Mouse (Mus musculus) inflammation-experienced regulatory T-cells, adult 6 months (primary cell): ENCODE data around the gene H2afx. TPM values are rescaled to one million over a fixed set of nuclear protein-coding genes. Genes with fewer than 3 reads are reported as not detected.
A peak's percentile ranks its signal among the peaks of the same experiment; 100 is the strongest.
"Not testable (repeated sequence)": the region's sequence is repeated elsewhere in the genome, so short reads cannot be mapped to it uniquely, and the experiment has no call there.

Experiments used
- ATAC-seq: one replicate; pipeline ENCODE4 v1.8.0; 2017
- polyA plus RNA-seq, 3 experiments: library from polyadenylated mRNA; unstranded; fragments of 100-300 nt; shearing (Covaris generic); gene quantifications; one replicate each; pipeline ENCODE4 v1.2.1; 2017

The H2afx gene
- polyA plus RNA-seq = 10 to 100 TPM; 14.3 to 61.7 (median 16.1) TPM

DNA sequence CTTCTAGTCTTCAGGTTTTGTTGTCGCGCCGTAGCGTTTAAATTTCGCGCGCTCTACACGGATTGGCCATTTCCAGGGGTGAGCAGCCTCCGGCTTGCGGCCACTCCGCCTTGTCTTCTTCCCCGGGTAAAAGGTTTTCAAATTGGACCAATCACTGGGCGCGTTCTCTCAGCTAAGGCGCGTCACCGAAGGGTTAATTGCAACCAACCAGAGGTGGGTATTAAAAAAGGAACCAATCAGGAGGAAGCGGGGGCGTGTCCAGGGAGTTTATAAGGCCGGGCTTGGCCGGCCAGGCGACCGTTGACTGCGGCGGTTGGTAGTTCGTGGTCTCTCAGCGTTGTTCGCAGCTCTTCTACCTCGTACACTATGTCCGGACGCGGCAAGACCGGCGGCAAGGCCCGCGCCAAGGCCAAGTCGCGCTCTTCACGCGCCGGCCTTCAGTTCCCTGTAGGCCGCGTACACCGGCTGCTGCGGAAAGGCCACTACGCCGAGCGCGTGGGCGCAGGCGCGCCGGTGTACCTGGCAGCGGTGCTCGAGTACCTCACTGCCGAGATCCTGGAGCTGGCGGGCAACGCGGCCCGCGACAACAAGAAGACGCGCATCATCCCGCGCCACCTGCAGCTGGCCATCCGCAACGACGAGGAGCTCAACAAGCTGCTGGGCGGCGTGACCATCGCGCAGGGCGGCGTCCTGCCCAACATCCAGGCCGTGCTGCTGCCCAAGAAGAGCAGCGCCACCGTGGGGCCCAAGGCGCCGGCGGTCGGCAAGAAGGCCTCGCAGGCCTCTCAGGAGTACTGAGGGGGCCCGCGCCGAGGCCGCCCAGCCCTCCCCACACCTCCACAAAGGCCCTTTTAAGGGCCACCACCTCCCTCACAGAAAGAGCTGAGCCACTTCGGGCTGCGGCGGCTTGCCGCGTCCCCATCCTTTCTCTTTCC, at the start of gene H2afx:
TSS of gene H2afx (plus strand) at position 299 of the 935 bp plus-strand sequence.
- peak; percentile 98 for ATAC-seq

DNA sequence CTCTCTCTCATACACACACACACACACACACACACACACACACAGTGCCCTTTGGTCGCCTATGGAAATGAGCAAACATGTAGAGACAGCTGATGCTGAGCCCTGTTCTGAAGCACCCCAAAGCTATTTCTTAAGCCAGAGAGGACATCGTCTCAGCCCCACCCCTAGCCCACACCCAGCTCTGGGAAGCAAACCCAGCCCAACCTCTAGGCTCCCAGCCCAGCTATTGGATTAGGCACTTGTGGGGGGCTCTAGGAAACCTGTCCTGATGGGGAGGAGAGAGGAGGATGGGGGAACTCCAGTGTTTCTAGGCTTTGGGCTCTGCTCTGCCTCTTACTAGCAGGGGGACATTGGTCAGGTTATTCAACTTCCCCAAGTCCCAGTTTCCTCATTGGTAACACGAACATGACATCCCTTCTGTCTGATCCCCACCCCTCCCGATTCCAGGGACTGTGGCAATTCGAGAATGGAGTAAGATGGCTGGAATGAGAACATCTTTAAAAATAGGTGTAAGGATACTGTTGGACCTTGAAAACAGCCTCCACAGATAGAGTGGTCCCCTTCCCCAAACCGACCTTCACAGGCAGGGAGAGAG, 48.1 kb upstream of the H2afx start:
- ATAC-seq = no peak

DNA sequence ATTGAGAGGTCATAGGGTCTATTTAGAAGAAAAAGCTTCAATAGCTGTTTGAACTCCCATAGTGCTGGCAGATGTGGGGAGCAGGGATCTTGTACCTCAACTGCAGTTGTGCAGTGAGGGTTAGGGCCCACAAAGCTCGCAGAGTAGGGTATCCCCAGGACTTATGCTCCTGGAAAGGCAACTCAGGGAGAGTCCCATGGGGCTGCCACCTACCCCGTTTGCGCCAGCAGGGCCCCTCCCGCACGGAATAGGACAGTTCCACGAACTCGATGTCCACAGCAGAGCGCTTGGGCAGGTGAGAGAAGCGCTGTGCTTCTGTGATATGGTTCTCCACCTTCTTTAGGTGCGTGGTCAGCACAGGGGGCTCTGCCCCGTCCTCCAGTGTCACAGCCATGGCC, 47.5 kb upstream of the H2afx start:
- no peak for ATAC-seq

DNA sequence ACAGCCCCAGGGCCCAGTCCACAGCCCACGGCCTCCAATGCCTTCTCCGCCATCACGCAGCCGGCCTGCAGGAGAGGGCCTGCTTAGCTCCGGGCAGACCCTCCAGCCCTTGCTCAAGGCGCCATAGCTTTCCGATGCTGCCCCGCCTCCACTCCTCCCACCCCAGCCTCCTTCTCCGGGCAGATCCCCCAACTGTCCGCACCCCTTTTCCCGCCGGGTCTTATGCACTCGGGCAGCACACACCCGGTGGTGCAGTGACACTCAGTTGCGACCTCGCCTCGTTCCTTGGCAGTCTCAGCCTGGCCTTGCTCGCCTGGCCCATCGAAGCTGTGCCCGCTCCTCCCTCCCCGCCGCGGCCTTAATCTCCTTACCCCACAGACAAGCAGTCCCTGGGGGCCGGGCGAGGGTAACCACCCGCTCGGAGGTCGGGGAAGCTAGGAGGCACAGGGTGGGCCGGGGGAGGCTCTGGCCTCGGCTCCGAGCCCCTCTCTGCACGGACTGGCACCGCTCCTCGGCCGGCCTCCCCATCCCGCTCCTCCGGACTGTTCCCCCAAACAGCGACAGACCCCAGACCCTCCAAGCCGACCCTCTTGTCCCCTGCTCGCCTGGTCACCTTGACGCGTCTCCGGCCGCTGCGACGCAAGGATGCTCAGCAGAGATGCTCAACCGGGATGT, 47.0 kb upstream of the H2afx start:
- ATAC-seq = no peak

DNA sequence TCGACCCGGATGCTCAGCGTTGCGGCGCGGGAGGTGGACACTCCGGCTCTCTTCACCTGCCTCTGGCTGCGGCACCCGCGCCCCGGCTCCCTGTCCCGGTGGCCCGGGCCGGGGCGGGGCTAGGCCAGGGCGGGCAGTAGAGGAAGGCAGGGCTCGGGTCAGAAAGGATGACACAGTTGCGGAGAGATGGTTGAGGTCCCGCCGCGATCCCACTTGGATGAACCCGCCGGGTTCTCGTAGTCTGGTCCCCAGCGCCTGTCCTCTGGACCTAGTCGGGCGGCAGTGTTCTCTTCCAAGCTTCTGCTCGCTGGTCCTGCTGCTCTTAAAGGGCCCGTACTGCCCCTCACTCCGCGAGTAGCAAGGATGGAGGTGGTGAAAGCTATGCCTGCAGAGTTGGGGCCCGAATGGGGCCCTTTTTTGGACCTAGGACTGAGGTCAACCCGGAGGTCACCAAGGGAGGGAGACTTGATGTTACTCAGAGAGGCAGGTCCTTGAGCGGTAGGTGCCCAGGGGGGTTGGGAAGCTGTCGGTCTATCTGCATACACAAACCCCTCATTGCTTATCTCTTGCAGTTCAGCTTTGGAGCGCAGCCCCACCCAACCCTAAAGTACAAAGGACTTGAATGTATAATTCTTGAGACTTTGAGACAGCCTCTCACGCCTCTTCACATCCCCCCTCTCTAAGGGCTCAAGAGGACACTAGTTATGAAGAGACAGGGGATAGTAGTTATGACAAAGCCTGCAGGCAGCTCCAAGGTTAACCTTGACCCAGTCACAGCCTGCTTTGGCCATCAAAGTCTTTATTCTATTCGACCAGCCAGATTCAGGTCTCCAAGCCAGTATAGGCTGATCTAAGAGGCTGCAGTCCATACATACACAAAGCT, 46.2 kb upstream of the H2afx start, which contains the start of gene Abcg4:
TSS of gene Abcg4 (minus strand) at position 540 of the 883 bp plus-strand sequence.
- peak; percentile 43 for ATAC-seq

DNA sequence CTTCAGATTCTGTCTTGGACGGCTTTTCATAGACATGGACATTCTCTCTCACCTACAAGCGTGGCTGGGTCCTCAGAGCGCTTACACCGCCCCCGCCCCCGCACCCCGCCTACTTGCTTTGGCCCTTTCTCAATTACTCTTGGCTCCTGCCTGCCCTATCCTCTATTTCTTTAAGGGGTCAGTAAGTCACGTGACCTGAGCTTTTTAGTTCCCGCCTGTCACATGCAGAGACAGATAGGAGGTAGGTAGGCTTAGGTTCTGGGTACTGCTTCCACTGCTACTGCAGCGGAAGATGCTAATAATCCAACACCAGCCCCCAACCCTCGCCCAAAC, 45.6 kb upstream of the H2afx start:
- ATAC-seq = no peak

DNA sequence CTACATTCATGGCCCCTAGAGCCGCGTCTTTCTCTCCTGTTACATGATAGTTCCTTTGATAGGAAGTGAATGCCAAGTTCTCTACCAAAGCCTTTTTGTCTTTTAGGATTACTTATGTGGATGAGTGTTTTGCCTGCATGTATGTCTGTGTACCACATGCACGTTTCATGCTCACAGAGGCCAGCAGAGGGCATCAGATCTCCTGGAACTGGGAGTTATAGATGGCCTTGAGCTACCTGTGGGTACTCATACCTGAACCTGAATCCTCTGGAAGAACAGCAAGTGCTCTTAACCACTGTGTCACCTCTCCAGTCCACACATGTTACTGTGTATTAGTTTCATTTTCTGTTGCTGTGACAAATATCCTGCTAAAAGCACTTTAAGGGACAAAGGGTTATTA, 42.0 kb upstream of the H2afx start:
- no peak for ATAC-seq

DNA sequence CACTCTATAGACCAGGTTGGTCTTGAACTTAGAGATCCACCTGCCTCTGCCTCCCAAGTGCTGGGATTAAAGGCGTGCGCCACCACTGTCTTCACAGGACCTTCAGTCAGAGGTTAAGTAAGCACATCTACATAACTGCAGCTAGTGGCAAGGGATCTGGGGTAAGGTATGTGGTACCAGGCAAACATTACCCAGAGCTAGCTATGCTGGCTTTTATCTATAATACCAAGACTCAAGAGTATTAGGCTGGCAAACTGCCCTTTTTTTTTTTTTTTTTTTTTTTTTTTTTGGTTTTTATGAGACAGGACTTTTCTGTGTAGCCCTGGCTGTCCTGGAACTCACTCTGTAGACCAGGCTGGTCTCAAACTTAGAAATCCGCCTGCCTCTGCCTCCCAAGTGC, 34.5 kb upstream of the H2afx start:
- ATAC-seq = not testable (repeated sequence)

DNA sequence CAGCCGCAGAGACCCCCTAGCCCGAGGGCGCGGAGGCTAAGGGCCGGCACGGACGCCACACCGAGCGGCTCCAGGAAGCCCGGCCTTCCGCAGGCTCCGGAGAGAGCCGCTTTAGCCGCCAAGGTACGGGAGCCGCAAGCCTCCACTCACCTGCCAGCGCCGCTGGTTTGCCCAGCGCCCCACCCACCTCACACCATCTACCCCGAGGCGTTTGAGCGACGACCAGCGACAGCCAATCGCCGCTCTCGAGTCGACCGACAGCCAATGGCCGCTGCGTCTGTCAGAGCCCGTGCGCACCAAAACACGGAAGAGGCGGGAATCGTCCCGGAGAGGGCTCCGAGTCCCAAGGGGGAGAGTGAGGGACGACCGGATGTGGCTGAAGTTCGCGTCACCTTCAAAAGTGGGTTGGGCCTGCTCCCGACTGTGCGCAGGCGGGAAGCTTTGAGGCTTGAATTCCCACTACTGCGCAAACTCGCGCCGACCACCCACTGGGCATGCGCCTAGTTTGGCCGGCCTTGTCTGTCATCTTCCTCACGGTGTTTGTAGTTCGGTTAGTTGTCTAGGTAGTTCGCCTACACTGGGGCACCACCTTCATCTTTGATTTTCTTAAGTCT, 28.9 kb upstream of the H2afx start, which contains the start of gene Hinfp:
TSS of gene Hinfp (minus strand) at position 206 of the 614 bp plus-strand sequence.
- peak; percentile 98 for ATAC-seq

DNA sequence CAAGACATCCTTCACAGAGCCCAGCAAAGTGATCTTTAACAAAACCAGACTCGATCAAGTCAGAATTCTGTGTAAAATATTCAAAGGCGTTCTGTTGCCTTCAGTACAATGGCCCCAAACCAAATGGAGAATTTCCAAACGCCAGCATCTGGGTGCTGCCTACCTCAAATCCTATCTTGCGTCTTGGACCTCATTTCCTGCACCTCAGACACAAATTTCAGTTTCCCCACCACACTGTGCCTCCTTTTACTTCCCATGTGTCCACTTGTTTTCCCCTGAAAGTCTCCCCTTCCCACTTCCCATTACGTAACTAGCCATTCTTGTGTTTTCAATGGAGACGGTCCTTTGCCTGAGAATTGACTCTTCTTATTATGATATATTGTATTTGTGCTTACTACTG, 28.0 kb upstream of the H2afx start:
- no peak for ATAC-seq

DNA sequence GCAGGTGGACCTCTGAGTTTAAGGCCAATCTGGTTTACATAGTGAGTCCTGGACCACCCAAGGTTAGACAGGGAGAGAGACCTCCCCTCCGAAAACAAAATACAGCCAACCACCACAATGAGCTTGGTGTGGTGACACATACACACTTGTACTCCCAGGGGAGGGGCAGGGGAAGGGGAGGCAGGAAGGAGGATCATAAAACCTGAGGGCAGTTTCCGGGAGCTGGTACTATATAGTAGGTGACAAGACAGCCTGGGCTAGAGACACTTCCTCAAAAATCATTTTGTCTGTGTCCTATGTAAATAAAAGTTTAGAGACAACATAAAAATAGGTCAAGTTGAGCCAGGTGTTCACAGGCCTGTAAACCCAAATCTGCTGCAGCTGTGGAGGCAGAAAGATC, 27.2 kb upstream of the H2afx start:
- ATAC-seq = no peak

DNA sequence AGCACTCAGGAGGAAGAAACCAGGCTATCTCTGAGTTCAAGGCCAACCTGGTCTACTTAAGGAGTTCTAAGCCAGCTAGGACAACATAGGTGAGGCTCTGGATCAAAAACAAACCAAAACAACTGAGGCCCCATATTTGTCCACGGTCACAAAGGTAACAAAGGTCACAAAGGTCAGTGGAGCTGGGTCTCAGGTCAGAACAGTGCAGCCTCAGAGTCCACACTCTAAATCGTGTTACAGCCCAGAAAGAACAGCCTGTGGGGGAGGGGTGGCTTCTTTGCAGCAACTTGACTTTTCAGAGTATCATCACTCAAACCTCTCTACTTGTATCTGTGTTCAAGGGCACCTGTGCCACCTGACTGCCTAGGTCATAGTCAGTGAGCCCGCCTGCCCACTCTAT, 24.7 kb upstream of the H2afx start:
- ATAC-seq = no peak

DNA sequence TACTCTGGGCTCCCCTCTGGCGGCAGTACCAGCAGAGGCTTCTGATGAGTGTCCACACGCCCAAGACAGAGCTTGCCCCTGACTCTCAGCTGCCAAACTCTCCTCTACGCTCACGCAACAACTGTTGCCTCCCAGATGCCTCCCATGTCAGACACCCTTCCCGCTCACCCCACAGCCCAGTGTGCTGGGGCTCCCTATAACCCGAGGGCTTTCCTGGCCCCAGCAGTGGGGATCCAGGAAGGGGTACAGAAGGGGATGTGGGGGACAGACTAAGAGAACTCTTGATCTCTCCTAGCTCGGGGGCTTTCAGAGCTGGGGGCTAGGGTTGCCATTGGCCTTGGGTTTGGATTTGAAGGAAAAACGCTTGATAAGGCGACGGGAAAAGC, 23.8 kb upstream of the H2afx start:
- ATAC-seq = no peak

DNA sequence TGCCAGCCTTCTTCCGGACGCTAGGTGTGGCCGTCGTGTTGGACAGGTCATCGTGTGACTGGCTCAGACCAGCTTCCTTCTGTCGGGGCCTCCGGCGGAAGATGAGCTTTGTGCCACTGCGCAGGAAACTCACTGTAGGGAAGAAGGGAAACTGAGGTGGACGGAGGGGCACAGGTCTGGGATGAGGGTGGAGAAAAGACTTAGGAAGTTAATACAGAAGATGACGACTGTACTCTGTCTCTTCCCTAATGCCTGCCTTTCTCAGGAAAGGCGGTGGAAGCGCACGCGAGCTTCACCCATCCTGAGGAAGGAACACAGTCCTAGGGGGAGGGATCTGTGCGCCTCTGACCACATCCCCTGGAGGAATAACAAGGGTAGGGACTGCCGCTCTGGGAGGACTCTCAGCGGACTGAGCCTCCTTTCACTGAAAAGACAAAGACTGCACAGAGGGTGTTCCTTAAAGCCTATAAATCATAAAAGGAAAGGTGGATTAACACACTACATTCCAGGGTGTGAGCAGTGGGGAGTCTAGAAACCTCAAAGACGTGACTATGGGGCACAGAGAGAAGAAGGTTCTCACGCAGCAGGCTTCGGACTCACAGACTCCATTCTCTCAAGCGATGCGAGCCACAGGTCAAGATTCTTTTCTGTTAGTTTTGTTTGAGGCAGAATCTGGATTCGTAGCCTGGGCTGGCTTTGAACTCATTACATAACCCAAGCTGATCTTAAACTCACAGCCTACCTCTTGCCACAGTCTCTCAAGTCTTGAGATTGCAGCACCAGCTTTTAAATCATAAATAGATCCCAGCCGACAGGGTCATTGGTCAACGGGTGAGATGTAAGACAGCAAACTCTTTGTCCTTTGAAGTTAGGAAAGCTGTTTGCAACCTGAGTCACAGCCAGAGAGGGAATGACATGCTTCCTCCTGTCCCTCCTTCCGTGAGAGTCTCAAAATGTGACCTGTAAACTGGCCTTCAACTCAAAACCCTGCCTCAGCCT, 23.1 kb upstream of the H2afx start:
- ATAC-seq = no peak

DNA sequence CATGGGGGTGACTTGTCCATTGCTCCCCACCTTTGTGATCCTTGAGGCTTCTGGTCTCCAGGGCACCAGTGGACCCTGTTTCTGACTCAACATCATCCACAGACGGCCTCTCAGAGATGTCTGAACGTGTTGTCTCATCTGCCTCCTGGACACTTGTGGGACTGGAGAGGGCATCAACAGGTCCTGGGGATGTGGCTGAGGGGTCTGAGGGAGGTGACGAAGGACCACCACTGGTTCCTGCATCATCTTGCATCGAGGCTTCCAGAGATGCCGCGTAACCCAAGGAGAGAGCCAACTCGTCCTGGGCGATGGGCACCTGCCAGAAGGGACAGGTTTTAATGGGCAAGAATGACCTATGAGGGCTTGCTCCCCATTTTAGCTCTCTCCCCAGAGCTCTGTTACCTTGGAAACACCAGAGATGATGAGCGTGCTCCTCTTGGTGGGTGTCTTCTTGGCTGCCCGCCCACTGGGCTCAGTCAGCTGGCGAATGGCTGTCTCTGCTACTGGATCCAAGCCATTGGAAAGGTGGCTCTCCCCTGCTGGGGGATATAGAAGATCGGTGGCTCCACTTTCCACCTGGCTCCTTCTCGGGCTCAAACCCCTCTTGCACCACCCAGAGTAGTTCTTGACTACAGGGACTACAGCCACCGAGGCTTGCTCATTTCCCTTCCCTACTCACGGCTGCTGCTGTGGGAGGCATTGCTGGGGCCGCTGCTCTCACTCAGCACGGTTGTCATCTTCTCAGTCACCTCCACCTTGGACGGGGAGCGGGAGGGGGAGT, 20.8 kb upstream of the H2afx start:
- ATAC-seq = no peak

DNA sequence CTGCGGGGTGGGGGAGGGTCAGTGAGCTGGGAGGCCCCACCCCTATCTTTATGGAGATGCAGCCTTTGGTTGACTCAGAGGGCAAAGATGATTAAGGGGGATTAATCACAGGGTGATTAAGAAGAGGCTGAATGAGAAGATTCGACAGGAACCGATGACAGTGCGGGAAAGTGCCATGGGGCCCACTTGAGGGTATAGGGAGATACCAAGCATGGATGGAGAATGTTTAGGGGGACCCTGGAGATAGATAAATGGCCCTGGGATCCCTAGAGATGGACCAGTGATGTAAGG, 20.3 kb upstream of the H2afx start:
- no peak for ATAC-seq

DNA sequence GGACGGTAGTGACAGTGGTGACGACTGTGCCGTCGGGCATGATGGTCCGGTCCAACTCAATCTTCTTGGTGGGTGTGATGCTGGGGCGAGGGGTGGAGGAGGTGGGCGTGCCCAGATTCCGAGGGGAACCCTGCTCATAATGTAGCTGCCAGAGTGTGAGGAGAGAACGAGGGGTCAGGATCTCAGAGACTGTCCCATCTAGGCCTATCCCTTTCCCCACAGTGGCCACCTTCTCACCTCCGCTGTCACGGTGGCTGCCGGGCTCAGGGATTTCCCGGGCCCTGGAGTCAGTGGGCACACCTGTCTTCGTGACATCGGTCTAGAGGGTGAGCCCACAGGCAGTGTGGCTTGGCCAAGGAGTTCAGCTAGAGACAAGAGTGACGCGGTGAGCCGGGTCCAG, 19.6 kb upstream of the H2afx start:
- ATAC-seq = no peak

DNA sequence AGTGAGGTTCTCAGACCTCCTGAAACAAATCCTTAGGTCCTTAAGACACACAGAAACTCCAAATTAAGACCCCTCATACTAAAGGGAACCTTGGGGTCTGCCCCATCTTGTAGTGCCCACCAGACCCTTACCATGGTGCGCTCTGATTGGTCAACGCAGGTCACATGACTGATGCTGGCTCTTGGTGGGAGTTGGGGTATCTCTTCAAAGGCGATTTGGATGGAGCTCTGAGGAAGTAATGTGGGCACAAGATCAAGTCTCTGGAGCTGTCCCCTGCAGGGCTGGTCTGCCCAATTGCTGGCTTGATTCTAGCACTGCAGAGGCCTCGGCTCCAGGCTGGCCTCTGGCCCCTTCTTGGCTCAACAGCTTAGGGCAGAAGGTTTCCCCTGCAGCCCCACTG, 17.0 kb upstream of the H2afx start:
- no peak for ATAC-seq

DNA sequence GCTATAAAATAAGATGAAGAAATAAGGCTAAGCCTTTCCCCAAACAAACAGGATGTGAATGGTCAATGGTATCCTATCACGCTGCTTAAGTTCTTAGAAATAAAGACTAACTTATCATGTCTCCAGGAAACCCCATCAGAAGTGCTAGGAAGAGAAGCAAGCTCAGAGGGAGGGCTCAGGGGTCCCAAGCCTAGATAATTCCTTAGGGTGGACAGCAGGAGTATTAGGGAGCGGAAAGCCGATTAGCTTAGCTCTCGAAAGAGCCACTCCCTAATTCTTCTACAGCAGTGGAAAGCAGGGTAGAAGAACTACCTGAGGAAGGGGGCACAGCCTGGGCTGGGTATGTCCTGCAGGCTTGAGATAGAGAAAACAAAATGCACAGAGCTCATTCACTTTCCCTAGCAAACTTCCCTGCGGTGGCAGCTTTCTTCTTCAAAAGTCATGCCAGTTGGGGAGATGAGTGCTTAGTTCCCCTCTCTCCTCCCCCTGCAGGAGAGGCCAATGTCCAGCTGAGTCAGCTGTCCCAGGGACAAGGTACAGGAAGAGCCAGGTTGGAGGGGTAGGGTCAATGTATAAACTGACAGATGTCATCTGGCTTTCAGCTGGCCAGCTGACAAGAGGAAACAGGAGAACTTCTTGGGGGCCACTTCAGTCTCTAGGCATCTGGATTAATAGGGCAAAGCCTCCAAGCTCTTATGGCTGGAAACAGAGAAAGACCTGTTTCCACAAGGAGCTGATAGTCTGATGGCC, 16.2 kb upstream of the H2afx start:
- no peak for ATAC-seq

DNA sequence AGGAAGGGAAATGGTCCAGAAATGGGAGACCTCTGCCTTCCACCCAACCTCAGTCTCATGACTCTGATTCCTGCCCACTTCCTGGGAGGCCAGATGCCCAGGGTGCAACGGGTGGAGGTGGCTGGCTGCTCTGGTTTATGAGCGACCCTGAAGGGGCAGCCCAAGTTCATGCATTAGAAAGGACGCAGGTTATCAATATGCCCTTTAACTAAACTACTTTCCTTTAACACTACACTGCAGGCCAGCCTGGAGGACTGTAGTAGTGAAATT, 15.7 kb upstream of the H2afx start:
- ATAC-seq = no peak
